Mouse (Mus musculus) stomach, postnatal 0 days (tissue): Measurements from ENCODE around the gene Nhs.

Experiments used
- CTCF ChIP-seq: IDR thresholded peaks from 2 replicates; pipeline ENCODE4 v1.5.1; 2016; ENCODE audit warnings: antibody characterized with exemption, low read depth, mild to moderate bottlenecking, moderate library complexity
- EP300 ChIP-seq: optimal IDR thresholded peaks from 2 replicates; pipeline ENCODE3; 2016; ENCODE audit warnings: antibody characterized with exemption

DNA sequence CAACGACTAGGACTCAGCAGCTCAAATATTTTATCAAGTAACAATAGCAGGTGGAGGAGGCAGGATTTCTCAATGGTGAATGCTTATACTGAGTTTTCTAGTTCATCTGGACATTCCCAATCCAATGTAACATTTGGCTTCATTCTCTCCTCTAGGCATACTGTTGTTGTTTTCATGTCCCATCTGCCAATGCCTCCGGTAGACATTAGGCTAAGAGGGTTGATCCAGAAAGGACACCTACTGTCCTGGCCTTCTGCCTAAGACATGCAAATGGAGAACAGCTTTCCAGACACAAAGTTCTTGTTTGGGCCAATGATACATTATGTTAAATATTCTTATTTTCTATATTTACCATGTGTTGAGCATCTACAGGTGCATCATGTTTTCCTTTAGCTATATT, 236.9 kb downstream of the Nhs start:
- TF ChIP-seq CTCF (no peak), EP300 (no peak)
